Mouse (Mus musculus) midbrain, postnatal 0 days (tissue): ENCODE measurements around the gene Slc25a13. TPM values are rescaled to one million over a fixed set of nuclear protein-coding genes. Genes with fewer than 3 reads are reported as not detected.

Source experiments
- ATAC-seq: fragments of 200-750 bp; cut with Nextera tagmentation; 2 replicates; pipeline ENCODE4 v1.8.0; 2017; ENCODE audit warnings: moderate number of reproducible peaks, mild to moderate bottlenecking, moderate TSS enrichment, moderate library complexity; ENCODE audit not compliant: low FRiP score
- DNase-seq: peaks from one replicate; pipeline ENCODE4 v3.0.0-alpha.2; 2015; ENCODE audit warnings: low spot score
- H3K27ac ChIP-seq: fragments of 300-500 bp; sonication (generic); 2 replicates; pipeline ENCODE4 v1.5.1; 2014; ENCODE audit warnings: low read depth, mild to moderate bottlenecking, low read length, mixed read lengths
- H3K27me3 ChIP-seq: fragments of 300-500 bp; sonication (generic); 2 replicates; pipeline ENCODE4 v1.6.1; 2014; ENCODE audit warnings: low read length, control low read depth, mixed read lengths; ENCODE audit not compliant: insufficient read depth
- H3K36me3 ChIP-seq: fragments of 300-500 bp; sonication (generic); 2 replicates; pipeline ENCODE4 v1.6.1; 2014; ENCODE audit warnings: low read length, control low read depth, mixed read lengths; ENCODE audit not compliant: insufficient read depth
- H3K4me1 ChIP-seq: fragments of 300-500 bp; sonication (generic); 2 replicates; pipeline ENCODE4 v1.6.1; 2014; ENCODE audit warnings: mild to moderate bottlenecking, control low read depth, antibody characterized with exemption, low read length, mixed read lengths; ENCODE audit not compliant: insufficient read depth
- H3K4me2 ChIP-seq: fragments of 300-500 bp; sonication (generic); 2 replicates; pipeline ENCODE4 v1.6.1; 2014; ENCODE audit warnings: low read depth, mild to moderate bottlenecking, low read length, mixed read lengths; ENCODE audit not compliant: poor library complexity, severe bottlenecking
- H3K4me3 ChIP-seq: fragments of 300-500 bp; sonication (generic); 2 replicates; pipeline ENCODE4 v1.5.1; 2014; ENCODE audit warnings: low read depth, mild to moderate bottlenecking, low read length, moderate library complexity
- H3K9ac ChIP-seq: fragments of 300-500 bp; sonication (generic); replicated peaks from 2 replicates; pipeline ENCODE4 v1.6.1; 2014; ENCODE audit warnings: mild to moderate bottlenecking, low read length, moderate library complexity, mixed read lengths; ENCODE audit not compliant: poor library complexity, severe bottlenecking
- H3K9me3 ChIP-seq: fragments of 300-500 bp; sonication (generic); 2 replicates; pipeline ENCODE4 v1.6.1; 2016; ENCODE audit warnings: low read length, control low read depth
- CTCF ChIP-seq: IDR thresholded peaks from 2 replicates; pipeline ENCODE4 v1.5.1; 2016; ENCODE audit warnings: antibody characterized with exemption, mild to moderate bottlenecking
- WGBS: fragments of 180-500 bp; shearing (Covaris S2); extraction: QIAGEN DNeasy Blood & Tissue Kit; methylation state at CpG from one replicate; pipeline ENCODE4 v1.1.7; 2014; 5-methylcytosine and 5-hydroxymethylcytosine counted together
- polyA plus RNA-seq: library from polyadenylated mRNA; unstranded; fragments of >200 nt; fragmentation: Nextera tagmentation; extraction: Ambion mirVana; gene quantifications from 2 replicates; pipeline ENCODE4 v1.2.1, GENCODE M21; 2015
- total RNA-seq: library from RNA; depleted of rRNA; stranded (reverse); fragments of >200 nt; gene quantifications from 2 replicates; pipeline ENCODE4 v1.2.3, GENCODE M21; 2014

The Slc25a13 gene
- total and polyA plus RNA-seq, 2 experiments from 2014 or later: 2.1 to 2.4 TPM

GRCm38 (mm10) chr6:6136812-6137211 lies 80.2 kb downstream of the Slc25a13 start:
- no peak for DNase-seq
- no peak overlapping the region for H3K4me3 ChIP-seq
- no peaks in the 10 kb centered on the region for H3K4me1 ChIP-seq
- H3K9ac ChIP-seq: no peak overlapping the region
- H3K27ac ChIP-seq: no peak overlapping the region
- no peak for ATAC-seq
- no peak overlapping the region for H3K4me2 ChIP-seq
- no peaks in the 10 kb centered on the region for H3K36me3 ChIP-seq
- peak; percentile 38 for TF ChIP-seq CTCF
- H3K27me3 ChIP-seq: no peaks in the 10 kb centered on the region
- no peaks in the 10 kb centered on the region for H3K9me3 ChIP-seq
- WGBS: 93% methylated on average over 3 of the region's 3 CpGs

DNA sequence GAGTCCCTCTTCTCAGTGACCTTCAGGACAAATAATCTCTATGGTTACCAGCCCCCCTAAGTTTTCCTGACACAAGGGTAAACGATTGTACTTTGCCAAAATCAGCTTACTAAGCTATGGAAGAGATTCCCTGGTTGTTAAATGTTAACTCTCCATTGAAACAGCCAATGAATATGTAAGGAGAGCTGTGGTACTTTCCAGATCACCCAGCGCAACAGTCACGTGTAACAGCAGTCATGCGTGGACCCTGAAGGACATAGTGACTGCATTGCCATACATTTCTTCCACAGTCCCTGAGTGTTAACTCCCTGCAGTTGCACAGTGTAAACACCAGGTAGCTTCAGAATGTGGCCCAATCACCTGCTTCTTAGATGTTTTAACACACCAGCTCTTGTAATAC lies 82.0 kb downstream of the Slc25a13 start:
- no peak for TF ChIP-seq CTCF

GRCm38 (mm10) chr6:6133556-6134050 lies 83.4 kb downstream of the Slc25a13 start:
- H3K4me1 ChIP-seq: no peaks in the 10 kb centered on the region
- WGBS: 91% methylated on average over 8 of the region's 8 CpGs
- no peak overlapping the region for H3K4me2 ChIP-seq
- no peaks in the 10 kb centered on the region for H3K36me3 ChIP-seq
- no peak for TF ChIP-seq CTCF
- no peak overlapping the region for H3K27ac ChIP-seq
- no peaks in the 10 kb centered on the region for H3K9me3 ChIP-seq
- no peak for ATAC-seq
- no peak overlapping the region for H3K9ac ChIP-seq
- DNase-seq: no peak
- H3K27me3 ChIP-seq: no peaks in the 10 kb centered on the region
- H3K4me3 ChIP-seq: no peak overlapping the region

More for the DNA sequence above, 82.0 kb downstream of the Slc25a13 start:
- Histone ChIP-seq H3K9ac (no peak overlapping the region), H3K4me2 (no peak overlapping the region), H3K36me3 (no peaks in the 10 kb centered on the region), H3K4me1 (no peaks in the 10 kb centered on the region), H3K4me3 (no peak overlapping the region), H3K27ac (no peak overlapping the region), H3K9me3 (no peaks in the 10 kb centered on the region), H3K27me3 (no peaks in the 10 kb centered on the region)
- WGBS: 92% methylated on average over 4 of the region's 4 CpGs
- no peak for DNase-seq
- no peak for ATAC-seq

DNA sequence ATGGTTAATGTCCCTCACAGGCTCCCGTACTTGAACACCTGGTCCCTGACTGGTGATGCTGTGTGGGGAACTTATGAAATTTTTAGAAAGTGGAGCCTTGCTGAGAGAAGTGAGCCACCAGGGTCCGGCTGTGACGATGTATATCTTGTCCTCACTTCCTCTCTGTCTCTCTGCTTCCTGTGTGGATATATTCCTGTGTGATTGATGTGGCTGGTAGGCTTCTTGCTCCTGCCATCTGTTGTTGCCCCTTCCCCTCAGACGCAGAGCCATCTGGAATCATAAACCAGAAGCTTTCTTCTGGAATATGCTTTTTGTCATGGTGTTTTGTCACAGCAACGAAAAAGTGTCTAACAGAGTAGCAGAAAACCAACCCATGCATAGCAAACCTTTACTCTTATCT lies 84.9 kb downstream of the Slc25a13 start:
- Histone ChIP-seq H3K4me2 (no peak overlapping the region), H3K27ac (no peak overlapping the region), H3K9ac (no peak overlapping the region), H3K36me3 (no peaks in the 10 kb centered on the region), H3K4me3 (no peak overlapping the region), H3K9me3 (no peaks in the 10 kb centered on the region), H3K4me1 (no peaks in the 10 kb centered on the region), H3K27me3 (no peaks in the 10 kb centered on the region)
- DNase-seq (peak; percentile 22), ATAC-seq (no peak)
- WGBS: 81% methylated on average over 5 of the region's 5 CpGs
- TF ChIP-seq CTCF: no peak

DNA sequence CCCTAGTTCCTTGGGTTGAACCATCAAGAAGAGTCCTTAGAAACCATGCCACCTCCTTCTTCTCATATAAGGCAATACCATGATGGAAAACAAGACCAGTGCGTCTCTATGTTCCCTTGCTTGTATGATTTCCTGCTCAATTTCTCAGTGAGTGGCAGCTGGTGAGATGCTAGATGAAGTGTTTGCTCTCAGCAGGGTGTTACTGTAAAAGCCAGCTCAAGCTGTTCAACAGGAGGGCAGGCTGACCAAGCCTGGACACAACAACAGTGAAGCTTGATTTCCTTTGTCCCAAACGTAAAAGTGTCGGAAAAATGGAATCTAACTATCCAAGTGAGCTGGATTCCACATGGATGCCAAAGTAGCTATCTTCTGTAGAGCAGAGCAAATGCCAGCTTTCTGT lies 91.4 kb downstream of the Slc25a13 start:
- no peak overlapping the region for H3K9ac ChIP-seq
- no peak overlapping the region for H3K4me3 ChIP-seq
- no peak overlapping the region for H3K27ac ChIP-seq
- ATAC-seq (no peak), DNase-seq (peak; percentile 13)
- no peak for TF ChIP-seq CTCF
- H3K4me2 ChIP-seq: no peak overlapping the region
- no peaks in the 10 kb centered on the region for H3K36me3 ChIP-seq
- no peaks in the 10 kb centered on the region for H3K9me3 ChIP-seq
- no peaks in the 10 kb centered on the region for H3K27me3 ChIP-seq
- H3K4me1 ChIP-seq: no peaks in the 10 kb centered on the region
- 85% methylated on average over 3 of the region's 3 CpGs for WGBS

DNA sequence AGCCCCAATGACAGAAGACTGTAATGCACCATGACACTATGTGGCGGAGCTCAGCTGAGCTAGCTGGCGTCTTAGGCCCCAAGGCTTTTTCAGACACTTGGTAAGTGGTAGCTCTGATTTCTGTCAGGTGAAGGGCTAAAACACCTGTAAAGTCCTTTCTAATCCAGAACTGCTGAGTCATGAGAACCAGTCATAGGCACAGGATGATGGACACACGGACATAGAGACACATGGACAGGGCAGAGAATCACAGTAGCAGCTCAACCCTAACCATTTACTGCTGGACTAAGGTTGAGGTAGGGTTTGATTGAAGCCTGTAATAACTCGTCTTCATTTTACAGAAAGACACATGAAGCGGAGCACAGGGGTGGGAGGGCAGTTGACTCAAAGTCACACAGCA lies 95.1 kb downstream of the Slc25a13 start:
- Histone ChIP-seq H3K9me3 (no peaks in the 10 kb centered on the region), H3K4me1 (no peaks in the 10 kb centered on the region), H3K9ac (no peak overlapping the region), H3K4me2 (no peak overlapping the region), H3K27me3 (no peaks in the 10 kb centered on the region), H3K4me3 (no peak overlapping the region), H3K36me3 (no peaks in the 10 kb centered on the region), H3K27ac (no peak overlapping the region)
- no peak for ATAC-seq
- DNase-seq: no peak
- WGBS: 90% methylated on average over 5 of the region's 5 CpGs
- TF ChIP-seq CTCF: no peak
